Mouse (Mus musculus) intestine, embryonic 14.5 days (tissue): ENCODE measurements at regions not wholly inside any gene's neighbourhood (a gene's known extent, or its start where the extent isn't known, plus 50 kb on each side); places are given as distances from the start of the nearest gene placed in this dataset.

ENCODE experiments used
- ATAC-seq: fragments of 200-750 bp; cut with Nextera tagmentation; replicated peaks from 2 replicates; pipeline ENCODE4 v1.8.0; 2017; ENCODE audit warnings: low read depth, moderate number of reproducible peaks, moderate TSS enrichment, moderate library complexity; ENCODE audit not compliant: low FRiP score, low TSS enrichment
- DNase-seq: peaks from one replicate; pipeline ENCODE4 v3.0.0-alpha.2; 2018; ENCODE audit warnings: low spot score
- H3K27ac ChIP-seq: fragments of 300-500 bp; sonication (generic); 2 replicates; pipeline ENCODE4 v1.5.1; 2014; ENCODE audit warnings: low read depth, mild to moderate bottlenecking, control low read depth
- H3K27me3 ChIP-seq: fragments of 300-500 bp; sonication (generic); replicated peaks from 2 replicates; pipeline ENCODE4 v1.6.1; 2014; ENCODE audit warnings: low read length, control low read depth; ENCODE audit not compliant: control insufficient read depth, insufficient read depth
- H3K36me3 ChIP-seq: fragments of 300-500 bp; sonication (generic); 2 replicates; pipeline ENCODE4 v1.6.1; 2014; ENCODE audit warnings: low read length, control low read depth; ENCODE audit not compliant: control insufficient read depth, insufficient read depth
- H3K4me1 ChIP-seq: fragments of 300-500 bp; sonication (generic); replicated peaks from 2 replicates; pipeline ENCODE4 v1.6.1; 2014; ENCODE audit warnings: low read length, control low read depth, mixed read lengths; ENCODE audit not compliant: control insufficient read depth, insufficient read depth
- H3K4me2 ChIP-seq: fragments of 300-500 bp; sonication (generic); 2 replicates; pipeline ENCODE4 v1.6.1; 2014; ENCODE audit warnings: low read length
- H3K4me3 ChIP-seq: fragments of 300-500 bp; sonication (generic); 2 replicates; pipeline ENCODE4 v1.5.1; 2014; ENCODE audit warnings: low read depth, low read length, control low read depth, mixed read lengths
- H3K9ac ChIP-seq: fragments of 300-500 bp; sonication (generic); 2 replicates; pipeline ENCODE4 v1.6.1; 2014; ENCODE audit warnings: mild to moderate bottlenecking, low read length
- H3K9me3 ChIP-seq: fragments of 300-500 bp; sonication (generic); 2 replicates; pipeline ENCODE4 v1.6.1; 2016; ENCODE audit warnings: low read length, control low read depth; ENCODE audit not compliant: control insufficient read depth
- WGBS: fragments of 180-500 bp; shearing (Covaris S2); extraction: QIAGEN DNeasy Blood & Tissue Kit; methylation state at CpG from one replicate; pipeline ENCODE4 v1.1.7; 2014; 5-methylcytosine and 5-hydroxymethylcytosine counted together

DNA sequence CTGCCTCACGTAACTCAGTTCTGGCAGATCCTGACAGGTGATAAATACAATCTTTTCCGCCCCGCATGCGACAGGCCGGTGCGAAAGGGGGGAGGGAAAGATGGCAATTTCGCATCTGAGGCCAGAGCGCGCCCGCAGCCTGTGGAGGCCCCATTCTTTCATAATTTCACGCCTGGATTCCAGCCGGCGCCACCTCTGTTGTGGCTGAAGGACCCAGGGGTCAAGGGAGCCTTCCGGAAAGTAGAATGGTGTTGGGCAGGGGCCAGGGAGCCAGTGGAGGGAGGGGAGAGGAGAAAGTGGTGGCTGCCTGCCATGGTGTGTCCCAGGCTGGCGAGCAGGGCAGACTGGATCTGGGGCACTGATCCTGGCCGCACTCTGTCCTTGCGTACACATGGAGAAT, 224.5 kb downstream of the Gm26897 start:
- no peak overlapping the region for H3K4me2 ChIP-seq
- H3K27me3 ChIP-seq = no peaks in the 10 kb centered on the region
- DNase-seq (no peak), ATAC-seq (no peak)
- 60% methylated on average over 17 of the region's 17 CpGs for WGBS
- H3K9me3 ChIP-seq = no peaks in the 10 kb centered on the region
- no peaks in the 10 kb centered on the region for H3K36me3 ChIP-seq
- H3K4me1 ChIP-seq = no peaks in the 10 kb centered on the region
- no peak overlapping the region for H3K4me3 ChIP-seq
- no peak overlapping the region for H3K9ac ChIP-seq
- no peak overlapping the region for H3K27ac ChIP-seq

DNA sequence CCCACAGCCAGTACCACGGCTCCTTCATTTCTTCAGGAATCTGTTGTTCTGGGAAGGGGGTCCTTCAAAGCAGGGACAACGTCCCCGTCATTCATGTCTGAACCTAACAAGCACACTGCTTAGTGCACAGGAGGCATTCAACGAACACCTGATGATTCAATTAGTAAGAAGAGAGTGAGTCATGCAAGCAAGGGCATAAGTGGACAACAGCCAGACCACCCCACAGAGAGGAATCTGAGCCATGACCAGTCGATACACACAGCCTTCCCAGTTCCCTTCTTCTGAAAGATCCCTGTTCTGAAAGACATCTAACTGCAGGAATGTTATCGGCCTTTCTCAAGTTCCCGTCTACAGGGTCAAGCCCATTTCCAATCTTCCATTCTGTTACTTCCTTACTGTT, 231.6 kb downstream of the Gm26897 start:
- H3K4me2 ChIP-seq = no peak overlapping the region
- H3K27ac ChIP-seq = no peak overlapping the region
- no peak overlapping the region for H3K4me3 ChIP-seq
- H3K27me3 ChIP-seq = no peaks in the 10 kb centered on the region
- ATAC-seq = no peak
- H3K4me1 ChIP-seq = no peaks in the 10 kb centered on the region
- 0 out of 2 replicates have a peak, but pooled peaks cover 4% of the 10 kb centered on the region for H3K9me3 ChIP-seq
- WGBS = 81% methylated on average over 7 of the region's 7 CpGs
- H3K36me3 ChIP-seq = no peaks in the 10 kb centered on the region
- DNase-seq = no peak
- H3K9ac ChIP-seq = no peak overlapping the region

DNA sequence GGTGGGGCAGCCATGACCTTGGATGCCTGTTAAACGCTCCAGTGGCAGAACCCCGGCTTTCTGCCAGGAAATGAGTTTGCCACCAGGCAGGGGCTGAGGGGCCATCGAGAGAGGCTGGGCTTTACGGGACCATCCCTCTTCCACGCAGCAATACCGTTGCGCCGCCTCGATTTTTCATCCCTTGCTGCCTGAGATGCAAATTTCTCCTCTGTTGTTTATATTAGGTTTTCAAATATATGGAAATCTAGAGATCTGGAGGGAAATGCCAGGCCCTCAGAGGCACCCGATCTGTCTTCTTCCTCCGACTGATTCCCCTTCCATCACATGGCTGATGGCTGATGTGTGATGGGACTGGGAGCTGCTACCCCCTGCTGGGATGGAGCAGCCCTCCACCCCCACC, 234.4 kb downstream of the Gm26897 start:
- no peak overlapping the region for H3K27ac ChIP-seq
- no peak for DNase-seq
- no peaks in the 10 kb centered on the region for H3K36me3 ChIP-seq
- 0 out of 2 replicates have a peak, but pooled peaks cover 4% of the 10 kb centered on the region for H3K9me3 ChIP-seq
- ATAC-seq = no peak
- H3K4me3 ChIP-seq = no peak overlapping the region
- WGBS = 59% methylated on average over 11 of the region's 11 CpGs
- no peak overlapping the region for H3K9ac ChIP-seq
- H3K27me3 ChIP-seq = no peaks in the 10 kb centered on the region
- H3K4me2 ChIP-seq = no peak overlapping the region
- H3K4me1 ChIP-seq = no peaks in the 10 kb centered on the region

DNA sequence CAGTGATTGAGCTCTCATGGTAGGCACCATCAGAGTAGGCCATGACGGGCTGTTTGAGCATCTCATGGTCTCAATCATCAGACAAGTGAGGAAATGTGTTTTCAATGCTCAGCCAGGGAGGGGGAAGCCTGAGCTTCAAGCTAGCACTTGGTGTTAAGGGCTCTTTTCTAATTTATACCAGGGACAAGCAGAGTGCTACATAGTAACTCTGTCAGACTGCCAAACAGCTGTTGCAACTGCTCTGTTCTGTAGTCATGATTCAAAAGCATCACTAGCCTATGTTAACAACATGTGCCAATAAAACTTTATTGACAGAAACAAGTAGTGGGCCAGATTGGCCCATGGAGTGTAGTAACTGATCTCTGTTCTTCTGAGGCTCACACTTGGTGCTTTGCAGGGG, 235.0 kb downstream of the Gm26897 start:
- WGBS = 88% methylated on average over 1 of the region's 1 CpGs
- Histone ChIP-seq H3K4me3 (no peak overlapping the region), H3K4me1 (no peaks in the 10 kb centered on the region), H3K9ac (no peak overlapping the region), H3K27me3 (no peaks in the 10 kb centered on the region), H3K36me3 (no peaks in the 10 kb centered on the region), H3K27ac (no peak overlapping the region), H3K9me3 (0 out of 2 replicates have a peak, but pooled peaks cover 4% of the 10 kb centered on the region), H3K4me2 (no peak overlapping the region)
- ATAC-seq (no peak), DNase-seq (no peak)

DNA sequence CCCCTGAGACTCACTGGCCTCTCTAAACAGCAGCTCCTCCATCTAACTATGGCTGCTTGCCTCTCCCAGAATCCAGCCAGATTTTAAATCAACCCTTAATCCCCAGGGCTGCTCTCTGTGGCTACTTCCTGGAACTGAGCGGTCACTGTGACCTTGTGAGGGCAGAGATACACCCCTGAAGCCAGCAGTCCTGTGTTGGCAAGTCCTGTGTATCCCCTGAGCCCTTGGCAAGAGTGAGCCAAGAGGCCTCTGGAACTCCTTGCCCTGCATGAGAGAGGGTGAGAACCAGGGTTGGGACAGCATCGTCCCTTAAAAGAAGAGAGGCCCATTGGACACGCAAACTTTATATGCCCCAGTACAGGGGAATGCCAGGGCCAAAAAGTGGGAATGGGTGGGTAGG, 237.5 kb downstream of the Gm26897 start:
- H3K4me2 ChIP-seq = no peak overlapping the region
- H3K9me3 ChIP-seq = peaks cover 6% of the 10 kb centered on the region; the same call in 1 of the 2 replicates
- ATAC-seq (no peak), DNase-seq (no peak)
- H3K4me3 ChIP-seq = no peak overlapping the region
- no peaks in the 10 kb centered on the region for H3K4me1 ChIP-seq
- H3K27me3 ChIP-seq = no peaks in the 10 kb centered on the region
- no peak overlapping the region for H3K9ac ChIP-seq
- WGBS = 68% methylated on average over 3 of the region's 3 CpGs
- H3K36me3 ChIP-seq = no peaks in the 10 kb centered on the region
- H3K27ac ChIP-seq = no peak overlapping the region

DNA sequence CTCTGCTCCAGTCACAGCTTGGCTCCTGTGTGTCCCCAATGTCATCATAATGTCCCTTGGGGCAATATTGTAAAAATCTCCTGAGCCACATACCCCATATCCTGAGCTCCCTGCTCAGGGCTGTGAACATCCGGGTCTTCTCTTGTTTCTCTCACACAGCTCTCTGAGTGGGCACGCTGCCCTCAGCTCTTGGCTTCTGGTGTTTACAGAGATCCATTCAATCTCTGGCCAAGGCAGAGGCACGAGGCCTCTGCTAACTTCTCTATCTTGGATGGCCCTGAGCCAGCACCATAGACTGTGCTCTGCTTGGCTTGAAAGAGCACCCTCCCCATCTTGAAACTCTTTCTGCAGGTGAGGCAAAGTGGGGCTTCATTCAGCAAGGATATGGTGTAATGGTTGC, 238.2 kb downstream of the Gm26897 start:
- H3K9ac ChIP-seq = no peak overlapping the region
- peaks cover 6% of the 10 kb centered on the region; the same call in 1 of the 2 replicates for H3K9me3 ChIP-seq
- H3K4me2 ChIP-seq = no peak overlapping the region
- 78% methylated on average over 3 of the region's 3 CpGs for WGBS
- ATAC-seq (no peak), DNase-seq (no peak)
- no peak overlapping the region for H3K27ac ChIP-seq
- H3K4me1 ChIP-seq = no peaks in the 10 kb centered on the region
- H3K27me3 ChIP-seq = no peaks in the 10 kb centered on the region
- no peaks in the 10 kb centered on the region for H3K36me3 ChIP-seq
- no peak overlapping the region for H3K4me3 ChIP-seq

DNA sequence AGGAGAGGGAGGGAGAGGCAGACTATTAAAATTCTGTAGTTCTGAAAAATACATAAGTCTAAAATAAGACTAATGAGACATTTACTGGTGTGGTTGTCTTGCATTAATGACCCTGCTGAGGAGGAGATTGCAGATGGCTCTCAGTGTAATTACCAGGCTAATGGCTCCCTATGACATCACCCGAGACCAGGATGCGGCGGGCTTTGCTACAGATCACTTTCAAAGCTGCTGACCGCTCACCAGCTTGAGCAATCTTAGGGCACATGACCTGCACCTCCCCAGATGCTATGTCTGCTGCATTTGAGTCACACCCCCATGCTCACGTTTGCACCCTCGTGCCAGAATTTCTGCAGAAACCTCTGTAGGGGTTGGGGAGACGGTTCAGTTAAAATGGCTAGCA, 242.0 kb downstream of the Gm26897 start:
- no peak for DNase-seq
- 34% methylated on average over 7 of the region's 7 CpGs for WGBS
- peaks cover 6% of the 10 kb centered on the region; the same call in 1 of the 2 replicates for H3K9me3 ChIP-seq

DNA sequence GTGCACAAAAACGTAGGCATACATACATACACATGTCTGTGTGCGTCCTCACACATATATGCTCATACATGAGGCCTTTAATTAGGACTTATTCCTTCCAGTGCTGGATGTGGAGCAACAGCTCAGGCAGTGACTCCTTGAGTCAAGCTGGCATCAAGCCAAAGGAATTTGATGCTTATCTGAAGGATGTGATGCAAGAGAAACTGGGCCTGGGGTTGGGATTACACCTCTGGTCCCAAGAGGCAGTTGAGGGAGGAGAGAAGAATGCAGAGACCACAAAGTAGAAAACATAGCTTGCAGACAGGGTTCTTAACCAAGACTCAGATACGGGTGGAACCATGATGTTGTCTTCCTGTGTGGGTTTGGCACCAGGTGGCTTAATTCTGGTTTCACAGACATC, 245.9 kb downstream of the Gm26897 start:
- H3K9me3 ChIP-seq = peaks cover 6% of the 10 kb centered on the region; the same call in 1 of the 2 replicates
- no peak overlapping the region for H3K4me3 ChIP-seq
- no peaks in the 10 kb centered on the region for H3K4me1 ChIP-seq
- H3K4me2 ChIP-seq = no peak overlapping the region
- no peak overlapping the region for H3K9ac ChIP-seq
- H3K27ac ChIP-seq = no peak overlapping the region
- H3K36me3 ChIP-seq = no peaks in the 10 kb centered on the region
- WGBS = 92% methylated on average over 3 of the region's 3 CpGs
- DNase-seq = no peak
- no peaks in the 10 kb centered on the region for H3K27me3 ChIP-seq
- no peak for ATAC-seq

More for the DNA sequence above, 242.0 kb downstream of the Gm26897 start:
- Histone ChIP-seq H3K27me3 (no peaks in the 10 kb centered on the region), H3K4me1 (no peaks in the 10 kb centered on the region), H3K4me2 (no peak overlapping the region), H3K4me3 (no peak overlapping the region), H3K27ac (no peak overlapping the region), H3K36me3 (no peaks in the 10 kb centered on the region), H3K9ac (no peak overlapping the region)
- ATAC-seq = no peak

DNA sequence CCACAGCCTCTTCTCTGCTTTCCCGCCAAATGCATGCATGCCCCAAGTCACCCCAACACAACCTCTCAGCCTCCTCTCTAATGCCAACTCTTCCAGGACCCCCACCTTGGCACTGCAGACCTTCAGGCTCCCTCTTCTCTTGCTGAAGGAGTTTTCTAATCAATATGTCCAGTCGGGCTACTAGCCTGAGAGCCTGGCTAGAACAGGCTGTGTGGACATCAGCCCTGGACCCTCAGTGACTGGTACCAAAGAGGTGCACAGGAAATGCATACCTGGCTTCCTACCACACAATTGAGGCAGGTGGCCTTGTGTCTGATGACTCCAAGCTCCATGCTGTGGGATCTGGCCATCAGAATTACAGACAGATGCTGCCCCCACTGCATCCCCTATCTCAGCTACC, 248.4 kb downstream of the Gm26897 start:
- H3K36me3 ChIP-seq = no peaks in the 10 kb centered on the region

More for the DNA sequence above, 248.4 kb downstream of the Gm26897 start:
- no peak overlapping the region for H3K9ac ChIP-seq
- H3K4me3 ChIP-seq = no peak overlapping the region
- no peaks in the 10 kb centered on the region for H3K4me1 ChIP-seq
- no peaks in the 10 kb centered on the region for H3K9me3 ChIP-seq
- 93% methylated on average over 2 of the region's 2 CpGs for WGBS
- no peak for ATAC-seq
- H3K27ac ChIP-seq = no peak overlapping the region
- DNase-seq = no peak
- no peaks in the 10 kb centered on the region for H3K27me3 ChIP-seq
- no peak overlapping the region for H3K4me2 ChIP-seq
